Mouse (Mus musculus) CD4-positive, CD25-positive, alpha-beta regulatory T cell, adult 2 months (primary cell): Measurements from ENCODE around the gene Yipf1.
"Not testable (repeated sequence)": the region's sequence is repeated elsewhere in the genome, so short reads cannot be mapped to it uniquely, and the experiment has no call there.

Experiments used
- DNase-seq: peaks from one replicate; pipeline ENCODE4 v3.0.0-alpha.2; 2012; ENCODE audit warnings: low read depth, low spot score

Gene Yipf1

DNA sequence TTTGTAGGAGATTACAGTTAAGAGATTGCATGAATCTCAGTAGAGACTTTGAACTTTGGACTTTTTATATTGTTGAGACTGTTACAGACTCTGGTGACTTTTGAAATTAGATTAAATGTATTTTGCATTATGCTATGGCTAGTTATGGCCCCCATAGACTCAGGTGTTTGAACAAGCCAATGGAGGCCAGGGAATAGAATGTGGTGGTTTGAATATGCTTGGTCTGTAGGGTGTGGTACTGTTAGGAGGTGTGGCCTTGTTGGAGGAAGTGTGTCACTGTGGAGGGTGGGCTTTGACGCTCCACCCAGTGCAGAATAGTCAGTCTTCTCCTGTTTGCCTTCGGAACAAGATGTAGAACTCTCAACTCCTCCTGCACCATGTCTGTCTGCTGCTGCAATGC lies 8.9 kb downstream of the Yipf1 start:
- DNase-seq: no peak

DNA sequence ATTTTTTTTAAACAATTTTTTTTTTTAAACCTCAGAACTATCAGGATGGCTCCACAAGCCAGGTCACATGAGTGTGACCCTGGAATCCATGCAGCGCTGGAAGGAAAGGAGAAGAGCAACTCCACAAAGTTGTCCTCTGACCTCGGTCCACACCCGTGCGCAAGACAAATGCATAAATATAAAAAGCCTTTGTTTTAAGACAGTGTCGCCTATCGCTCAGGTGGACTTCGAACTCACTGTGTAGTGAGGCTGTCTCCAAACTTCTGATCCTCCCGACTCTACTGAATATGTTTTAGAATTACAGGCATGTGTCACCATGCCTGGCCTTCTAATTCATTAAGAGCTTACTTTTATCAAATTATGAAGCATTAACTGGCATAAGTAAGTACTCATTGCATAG lies 14.4 kb downstream of the Yipf1 start:
- no peak for DNase-seq

DNA sequence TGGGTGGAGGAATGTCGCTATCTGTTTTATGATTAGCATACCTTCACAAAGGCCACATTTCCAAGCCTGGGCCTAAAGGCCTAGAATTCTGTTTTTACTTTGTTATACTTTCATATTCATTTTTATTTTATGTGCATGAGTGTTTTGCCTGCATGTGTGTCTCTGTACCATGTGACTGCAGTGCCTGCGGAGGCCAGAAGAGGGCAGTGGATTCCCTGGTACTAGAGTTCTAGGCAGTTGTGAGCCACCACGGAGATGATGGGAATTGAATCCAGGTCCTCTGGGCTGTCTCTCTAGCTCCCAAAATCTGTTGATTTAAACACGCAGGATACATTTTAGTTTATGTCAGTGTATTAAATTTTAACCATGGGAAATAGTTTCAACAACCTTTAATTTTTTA lies 19.4 kb downstream of the Yipf1 start:
- DNase-seq: peak; percentile 41

DNA sequence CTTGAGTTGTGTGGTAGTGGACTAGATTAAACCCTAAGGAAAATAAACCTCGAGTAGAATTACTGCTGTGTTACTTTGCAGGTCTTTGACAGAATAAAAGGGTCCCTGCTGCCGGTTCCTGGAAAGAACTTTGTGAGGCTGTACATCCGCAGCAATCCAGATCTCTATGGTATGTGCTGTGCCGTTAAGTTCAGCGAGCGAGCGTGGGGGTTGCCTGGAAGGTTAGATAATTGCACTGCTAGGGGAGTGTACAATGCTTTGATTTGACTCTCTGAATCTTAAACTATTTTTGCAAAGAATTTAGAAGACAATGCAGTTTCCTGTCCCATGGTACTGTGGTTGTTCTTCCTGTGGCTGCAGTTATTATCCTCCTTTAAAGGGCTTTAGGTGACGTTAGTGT lies 22.2 kb downstream of the Yipf1 start:
- no peak for DNase-seq

DNA sequence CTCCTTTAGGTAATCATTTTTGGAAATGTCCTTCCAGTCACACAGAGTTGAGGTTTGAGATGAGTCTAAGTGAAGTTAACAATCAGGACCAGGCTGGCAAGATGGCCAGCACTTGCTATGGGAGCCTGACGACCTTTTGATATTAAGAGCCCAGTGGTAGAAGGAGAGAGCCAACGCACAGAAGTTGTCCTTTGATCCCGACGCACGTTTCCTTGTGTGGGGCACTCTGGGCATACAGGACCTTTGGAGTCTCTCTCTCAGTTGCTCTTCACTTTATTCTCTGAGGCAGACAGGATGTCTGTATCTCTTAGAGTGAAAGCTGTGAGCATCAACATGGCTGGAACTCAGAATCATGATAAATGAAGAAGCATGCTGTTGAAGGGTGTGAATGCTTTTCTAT lies 23.3 kb downstream of the Yipf1 start:
- DNase-seq: no peak

DNA sequence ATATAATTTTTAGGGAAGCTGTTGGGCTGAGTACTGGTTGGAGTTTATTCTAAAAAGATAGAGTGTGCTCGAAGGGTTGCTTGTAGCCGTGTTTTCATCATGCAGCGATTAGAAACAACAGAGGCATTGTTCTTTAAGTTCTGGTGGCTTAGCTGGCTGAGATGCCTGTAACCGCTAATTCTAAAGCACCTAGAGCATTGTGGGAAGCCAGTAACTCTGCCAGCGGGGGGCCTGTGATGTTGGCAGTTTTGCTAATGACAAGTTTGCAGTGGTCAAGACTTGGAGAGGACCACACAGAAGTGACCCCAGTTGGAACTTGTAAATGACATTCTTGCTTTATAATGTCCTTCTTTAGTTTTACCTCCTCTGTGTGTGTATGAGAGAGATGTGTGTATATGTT lies 27.2 kb downstream of the Yipf1 start:
- DNase-seq: no peak

DNA sequence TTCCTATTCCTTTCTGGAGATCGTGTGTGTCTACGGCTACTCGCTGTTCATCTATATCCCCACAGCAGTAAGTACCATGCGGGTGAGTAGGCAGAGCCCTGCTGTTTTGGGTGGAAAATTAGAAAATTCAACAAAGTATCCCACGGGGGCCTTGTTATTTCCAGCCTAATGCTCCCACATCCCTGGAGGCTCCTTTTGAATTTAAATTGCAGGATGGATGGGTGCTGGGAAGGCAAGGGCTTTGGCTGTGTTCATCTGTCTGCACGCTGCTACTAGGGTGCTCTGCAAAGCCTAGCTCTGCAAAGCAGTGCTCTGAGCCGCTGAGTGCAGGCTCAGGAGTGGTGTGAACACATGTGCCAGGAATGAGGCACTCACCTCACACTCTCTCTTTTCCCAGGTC lies 30.4 kb downstream of the Yipf1 start:
- DNase-seq: no peak

DNA sequence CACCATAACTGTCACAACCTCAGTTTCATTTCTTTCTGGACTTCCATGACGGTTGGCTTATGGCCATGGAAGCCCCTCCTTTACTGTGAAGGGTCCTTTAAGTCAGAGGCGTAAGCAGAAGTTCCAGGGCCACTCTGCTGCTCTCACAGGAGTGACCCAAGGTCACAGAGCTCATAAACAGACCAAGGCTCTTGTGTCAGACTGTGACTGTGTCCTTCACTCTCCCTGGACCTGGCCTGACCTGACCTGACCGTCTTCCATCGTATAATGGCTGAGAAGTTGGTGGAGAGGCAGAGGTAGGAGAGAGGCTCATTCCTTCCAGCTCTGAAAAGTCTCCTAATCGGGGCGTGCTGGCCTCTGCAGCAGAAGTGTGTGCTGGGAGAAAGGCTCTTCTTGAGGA lies 33.1 kb downstream of the Yipf1 start:
- DNase-seq: no peak

DNA sequence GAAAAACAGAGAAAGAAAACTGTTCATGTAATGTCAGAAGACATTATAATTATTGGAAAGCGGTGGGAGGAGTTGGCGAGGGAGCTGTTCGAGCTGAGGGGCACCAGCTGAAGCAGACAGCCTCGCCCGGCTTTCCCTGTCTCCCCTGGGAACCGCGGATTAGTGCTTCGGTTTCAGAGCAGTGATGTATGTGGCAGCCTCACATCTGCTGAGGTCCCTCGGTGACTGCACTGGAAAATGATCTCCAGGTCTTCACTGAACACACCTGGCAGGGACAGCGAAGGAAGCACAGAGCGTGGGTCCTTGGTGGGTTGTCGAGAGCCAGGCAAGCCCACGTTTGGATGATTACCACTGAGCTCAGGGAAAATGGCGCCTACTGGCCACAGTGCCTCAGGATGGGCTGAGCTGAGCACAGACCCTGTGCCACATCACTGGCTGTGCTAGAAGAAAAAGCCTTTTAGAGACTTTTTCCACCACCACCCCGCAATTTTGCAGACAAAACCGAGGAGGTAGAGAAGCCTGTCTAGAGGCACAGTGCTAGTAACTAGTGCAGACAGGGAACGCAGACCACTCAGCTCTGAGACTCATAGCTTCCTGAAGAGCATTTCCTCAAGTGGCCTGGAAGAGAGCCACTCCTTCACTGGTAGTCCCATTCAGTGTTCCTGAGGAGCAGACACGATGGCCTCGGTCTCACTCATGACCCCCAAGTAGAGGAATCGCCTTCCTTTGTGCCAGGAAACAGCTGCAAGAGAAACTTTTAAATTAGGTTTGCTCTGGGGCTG lies 34.6 kb downstream of the Yipf1 start:
- no peak for DNase-seq

DNA sequence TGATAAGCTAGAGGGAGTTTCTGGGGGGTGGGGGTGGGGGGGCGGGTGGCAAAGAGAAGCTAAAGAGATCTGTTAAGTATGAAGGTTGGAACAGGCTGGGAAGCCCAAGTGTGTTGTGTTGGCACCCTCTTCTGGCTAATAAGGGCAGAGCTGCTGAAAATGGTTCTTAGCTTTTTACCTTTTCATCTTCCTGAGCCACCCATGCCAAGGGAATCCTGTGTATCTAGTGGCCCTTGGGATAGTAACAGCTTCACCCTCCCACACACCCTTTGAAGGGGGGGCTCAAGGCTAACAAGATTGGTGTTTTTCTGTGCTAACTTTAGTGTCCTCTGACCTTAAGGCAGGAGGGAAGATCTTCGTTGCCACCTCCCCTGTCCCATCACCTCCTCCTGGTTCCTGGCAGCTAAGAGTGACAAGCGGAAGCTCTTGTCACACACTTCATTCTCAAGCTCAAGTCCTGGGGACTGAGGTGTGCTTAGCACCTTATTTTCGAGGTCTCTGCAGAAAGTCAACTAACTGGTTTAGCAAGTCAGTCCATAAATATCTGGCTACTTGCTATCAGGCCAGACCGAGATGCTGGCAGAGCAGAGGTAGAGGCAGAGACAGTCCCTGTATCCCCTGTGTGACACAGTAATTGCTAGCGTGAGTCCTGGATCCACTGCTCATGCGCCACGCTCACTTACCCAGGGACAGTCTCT lies 35.3 kb downstream of the Yipf1 start:
- DNase-seq: peak; percentile 58

DNA sequence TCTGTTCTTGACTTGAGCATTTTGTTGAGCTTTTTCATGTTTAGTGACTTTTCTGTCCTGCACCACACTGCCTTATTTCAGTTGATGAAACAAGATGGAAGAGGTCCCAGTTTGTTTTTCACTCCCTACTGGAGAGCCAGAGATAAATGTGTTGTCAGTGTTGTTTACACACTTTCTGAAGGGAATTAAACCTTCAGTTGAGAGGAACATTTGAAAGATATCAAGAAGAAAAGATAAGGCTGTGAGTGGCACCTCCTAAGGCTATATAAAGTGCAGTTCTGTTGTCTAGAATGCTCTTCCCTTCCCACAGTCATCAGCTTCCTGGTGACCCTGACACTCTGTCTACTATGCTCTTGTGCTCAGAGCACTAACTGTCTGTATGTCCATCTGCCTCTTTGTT lies 37.2 kb downstream of the Yipf1 start:
- no peak for DNase-seq

DNA sequence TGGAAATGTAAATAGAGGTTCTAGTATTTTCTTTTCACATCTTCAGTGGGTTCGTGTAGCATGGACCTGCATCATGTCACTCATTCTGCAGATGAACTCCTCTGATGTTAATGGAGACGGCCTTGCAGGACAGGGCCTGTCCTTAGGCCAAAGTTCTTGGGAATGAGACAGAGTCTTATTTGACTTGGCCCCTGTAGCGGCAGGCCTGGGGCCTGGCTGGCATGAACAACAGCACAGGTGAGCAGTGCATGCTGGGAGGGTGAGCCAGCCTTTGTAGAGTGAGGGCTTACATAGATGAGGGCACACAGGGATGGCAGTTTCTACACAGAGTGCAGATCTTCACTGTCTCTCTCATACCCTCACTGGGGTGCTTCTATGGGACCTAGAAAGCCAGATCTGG lies 39.4 kb downstream of the Yipf1 start:
- no peak for DNase-seq

DNA sequence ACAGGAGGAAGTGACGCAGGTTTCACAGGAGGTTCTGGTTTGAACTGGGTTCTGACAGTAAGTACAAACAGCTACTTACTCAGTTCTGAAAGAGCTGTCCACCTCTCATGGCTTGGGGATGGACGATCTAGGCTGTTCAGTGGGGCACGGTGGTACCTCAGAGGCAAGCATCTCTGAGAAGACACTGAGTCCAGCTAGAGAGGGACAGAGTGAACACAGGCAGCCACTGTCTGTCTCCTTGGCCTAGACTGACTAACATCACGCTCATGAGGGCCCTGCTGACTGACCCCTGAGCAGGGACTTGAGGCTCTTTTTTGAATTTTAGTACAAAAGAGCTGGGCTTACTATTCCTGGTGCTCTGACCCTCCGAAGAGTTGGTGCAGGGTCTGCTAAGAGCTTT lies 40.0 kb downstream of the Yipf1 start:
- DNase-seq: no peak

DNA sequence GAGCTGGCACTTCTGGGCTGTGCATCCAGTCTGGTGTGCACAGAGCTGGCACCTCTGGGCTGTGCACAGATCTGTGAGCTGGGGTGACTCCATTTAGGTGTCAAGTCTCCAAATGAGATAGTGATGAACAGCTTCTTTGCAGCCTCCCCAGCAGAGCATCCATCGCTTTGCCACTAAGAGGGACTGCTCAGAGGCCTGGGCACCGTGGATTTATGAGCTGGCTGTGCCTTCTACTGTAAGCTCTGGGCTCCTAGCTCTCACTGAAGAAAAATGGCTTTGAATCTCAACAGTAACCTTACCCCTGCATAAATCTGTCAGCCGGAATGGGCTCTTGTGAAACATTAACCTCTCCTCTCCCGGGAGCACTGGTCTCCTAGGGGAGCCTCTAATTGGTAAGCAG lies 40.4 kb downstream of the Yipf1 start:
- no peak for DNase-seq

DNA sequence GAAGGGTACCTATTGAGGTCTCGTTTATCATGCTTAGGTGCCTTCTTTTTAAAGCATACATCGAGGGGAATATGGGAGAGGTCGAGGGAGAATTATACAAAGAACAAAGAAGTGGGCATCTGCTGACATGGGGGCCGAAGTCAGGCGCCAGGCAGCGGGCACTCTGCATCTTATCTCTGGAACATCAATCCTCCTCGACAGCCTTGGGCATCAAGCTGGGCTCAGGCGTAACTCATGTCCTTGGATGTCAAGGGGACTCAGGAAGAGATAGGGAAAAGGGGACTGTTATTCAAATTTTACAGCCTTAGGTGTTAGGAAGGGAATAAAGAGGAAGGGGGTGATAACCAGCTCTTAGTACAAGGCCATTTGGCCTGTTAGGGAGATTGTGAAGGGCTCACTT lies 43.0 kb downstream of the Yipf1 start:
- not testable (repeated sequence) for DNase-seq

DNA sequence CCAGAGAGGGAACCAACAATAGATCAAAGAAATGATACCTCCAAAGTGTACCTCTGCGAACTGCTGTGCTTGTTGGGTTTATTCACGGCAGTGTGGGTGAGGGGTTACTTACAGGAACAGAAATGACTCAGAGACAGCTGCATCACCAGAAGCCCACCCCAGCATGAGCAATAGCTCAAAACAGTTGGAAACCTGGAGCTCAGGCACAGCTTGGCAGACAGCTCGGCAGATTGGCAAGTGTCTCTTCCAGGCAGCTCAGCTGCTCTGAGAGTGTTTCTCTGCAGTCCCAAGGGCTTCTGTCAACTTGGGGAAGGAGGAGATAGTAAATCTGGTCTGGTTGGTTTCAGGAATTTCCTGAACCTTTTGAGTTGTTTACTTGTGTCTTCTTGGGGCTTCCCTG lies 44.3 kb downstream of the Yipf1 start:
- DNase-seq: no peak

DNA sequence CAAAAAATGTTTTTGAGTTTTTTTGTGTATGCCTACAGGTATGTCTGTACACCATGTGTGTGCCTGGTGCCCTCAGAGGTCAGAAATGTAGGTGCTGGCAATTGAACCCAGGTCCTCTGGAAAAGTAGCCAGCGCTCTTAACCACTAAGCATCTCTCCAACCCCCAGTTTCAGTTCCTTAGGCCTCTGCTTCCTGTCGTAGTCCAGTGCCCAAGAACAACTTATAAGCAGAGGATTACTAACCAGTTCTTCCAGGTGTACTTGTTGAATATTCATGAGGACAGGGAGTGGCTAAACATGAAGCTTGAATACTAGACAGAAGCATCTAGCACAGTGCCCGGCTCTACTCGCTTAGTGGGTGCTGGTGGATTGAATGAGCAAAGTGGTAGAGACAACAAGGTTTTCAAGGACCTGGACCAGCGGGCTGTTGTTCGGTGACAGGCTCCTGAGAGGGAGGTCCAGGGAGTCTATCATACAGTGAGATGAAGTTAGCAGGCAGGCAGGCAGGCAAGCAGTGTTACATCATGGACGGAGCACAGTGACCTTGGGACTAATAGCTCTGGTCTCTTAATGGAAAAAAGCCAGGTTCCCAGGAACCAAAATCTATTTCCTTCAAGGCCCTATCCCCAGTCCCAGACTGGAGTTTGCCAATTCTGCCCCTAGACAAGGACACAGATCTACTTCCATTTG lies 46.4 kb downstream of the Yipf1 start:
- DNase-seq: no peak

DNA sequence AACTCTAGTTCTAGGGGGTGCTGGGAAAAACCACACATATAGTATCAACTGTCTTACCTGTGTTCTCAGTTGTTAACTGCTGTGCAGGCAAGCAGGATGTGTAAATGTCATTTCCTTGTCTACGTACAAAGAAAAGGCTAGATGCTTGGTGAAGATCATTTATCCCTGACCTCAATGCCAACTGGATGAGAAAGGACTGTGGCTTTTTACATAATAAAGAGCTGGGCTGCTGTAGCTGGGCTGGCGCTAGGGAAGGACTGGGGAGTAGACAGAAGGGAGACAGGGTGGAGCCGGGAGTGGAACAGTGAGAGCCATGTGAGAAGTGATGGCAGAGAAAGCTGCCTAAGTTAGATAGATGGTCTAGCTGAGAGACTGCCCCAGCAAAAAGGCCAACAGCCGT lies 48.6 kb downstream of the Yipf1 start:
- no peak for DNase-seq

DNA sequence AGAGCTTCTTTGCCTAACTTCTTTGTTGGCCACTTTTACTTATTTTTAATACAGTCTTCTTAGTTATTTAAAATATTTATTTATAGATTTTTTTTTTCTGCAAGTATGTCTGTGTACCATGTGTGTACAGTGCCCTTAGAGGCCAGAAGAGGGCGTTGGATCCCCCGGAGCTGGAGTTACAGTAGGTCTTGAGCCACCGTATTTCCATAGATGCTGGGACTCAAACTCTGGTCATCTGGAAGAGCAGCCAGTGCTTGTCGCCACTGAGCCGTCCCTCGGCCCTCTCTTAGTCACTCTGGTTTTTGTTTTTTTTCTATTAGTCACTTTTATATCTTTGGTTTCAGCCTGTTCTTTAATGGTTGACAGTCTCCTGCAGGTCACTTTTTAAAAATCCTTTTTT lies 49.4 kb downstream of the Yipf1 start:
- DNase-seq: no peak

DNA sequence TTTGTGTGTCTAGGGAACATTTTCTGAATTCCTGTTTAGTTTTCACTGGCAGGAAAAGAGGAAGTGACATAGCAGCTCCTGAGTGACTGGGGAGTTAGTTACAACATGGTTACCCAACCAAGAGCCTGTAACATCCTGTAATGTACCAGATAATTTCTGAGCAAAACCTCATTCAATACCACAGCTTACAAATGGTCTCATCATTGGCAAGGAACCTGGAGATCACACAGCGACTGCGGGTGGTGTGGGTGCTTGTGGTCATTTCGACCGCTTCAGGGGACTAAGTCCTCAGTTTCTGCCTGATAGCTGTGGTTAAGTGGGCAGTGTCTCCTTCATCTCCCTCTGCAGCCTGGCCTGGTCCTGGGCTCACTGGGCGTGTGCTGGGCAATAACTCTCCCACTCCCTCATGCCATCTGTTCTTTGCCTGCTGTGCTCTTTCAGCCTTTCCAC lies 50.1 kb downstream of the Yipf1 start:
- no peak for DNase-seq

DNA sequence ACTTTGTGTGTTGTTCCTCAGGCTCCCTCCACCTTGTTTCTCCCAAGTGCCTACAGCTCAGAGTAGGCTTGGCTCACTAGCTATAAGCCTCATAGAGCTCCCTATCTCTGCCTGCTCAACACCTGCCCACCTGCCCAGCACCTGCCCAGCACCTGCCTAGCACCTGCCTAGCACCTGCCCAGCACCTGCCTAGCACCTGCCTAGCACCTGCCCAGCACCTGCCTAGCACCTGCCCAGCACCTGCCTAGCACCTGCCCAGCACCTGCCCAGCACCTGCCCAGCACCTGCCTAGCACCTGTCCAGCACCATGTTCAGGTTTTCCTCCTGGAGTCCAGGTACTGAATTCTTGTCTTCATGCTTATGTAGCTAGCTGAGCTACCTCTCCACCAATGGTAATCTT lies 52.2 kb downstream of the Yipf1 start:
- DNase-seq: not testable (repeated sequence)

DNA sequence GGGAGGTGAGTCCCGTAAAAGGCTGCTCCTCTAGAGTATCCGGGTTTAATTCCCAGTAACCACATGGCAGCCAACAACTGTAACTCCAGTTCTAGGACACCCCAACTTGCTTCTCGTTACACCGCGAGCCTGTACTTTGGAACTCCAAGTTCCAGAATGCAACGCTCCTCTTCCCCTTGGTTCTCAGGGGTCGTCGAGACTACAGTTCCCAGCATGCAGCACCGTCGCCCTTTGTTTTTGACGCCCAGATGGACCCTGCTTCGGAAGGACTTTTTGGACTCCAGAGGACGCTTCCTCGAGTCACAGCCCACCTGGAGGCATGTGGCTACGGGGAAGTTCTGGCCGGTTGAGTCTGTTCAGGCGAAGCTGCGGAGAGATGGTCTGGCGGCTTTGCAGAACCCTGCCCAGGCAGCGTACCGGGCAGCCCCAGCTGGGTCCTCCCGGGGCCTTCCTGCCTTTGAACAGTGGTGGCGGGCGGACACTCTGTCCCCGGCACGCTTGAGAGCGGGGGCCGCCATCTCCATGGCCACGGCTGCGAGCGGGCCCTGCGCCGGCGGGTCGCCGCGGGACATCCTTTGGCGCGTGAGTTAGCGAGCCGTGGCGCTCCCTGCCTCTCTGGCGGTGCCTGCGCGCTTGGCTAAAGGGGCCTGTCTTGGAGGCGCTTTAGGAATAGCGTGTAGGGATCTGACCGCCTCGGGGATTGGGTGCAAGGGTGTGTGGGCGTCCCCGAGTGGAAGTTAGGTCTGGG lies 53.6 kb downstream of the Yipf1 start, which contains the start of gene Ndc1:
Ndc1 (plus strand) TSS at position 218 of the 748 bp plus-strand sequence.
- peak; percentile 90 for DNase-seq
